Mouse (Mus musculus) hindbrain, embryonic 14.5 days (tissue): ENCODE data around the gene Vps52. TPM values are rescaled to one million over a fixed set of nuclear protein-coding genes. Genes with fewer than 3 reads are reported as not detected.
A peak's percentile ranks its signal among the peaks of the same experiment; 100 is the strongest.

Source experiments
- ATAC-seq: fragments of 200-750 bp; cut with Nextera tagmentation; 2 replicates; pipeline ENCODE4 v1.8.0; 2017; ENCODE audit warnings: moderate number of reproducible peaks, mild to moderate bottlenecking, moderate TSS enrichment, moderate library complexity; ENCODE audit not compliant: low FRiP score
- DNase-seq: peaks from one replicate; pipeline ENCODE4 v3.0.0-alpha.2; 2015; ENCODE audit warnings: low spot score
- H3K27ac ChIP-seq: fragments of 300-500 bp; sonication (generic); 2 replicates; pipeline ENCODE4 v1.5.1; 2014; ENCODE audit warnings: mild to moderate bottlenecking, moderate library complexity
- H3K27me3 ChIP-seq: fragments of 300-500 bp; sonication (generic); 2 replicates; pipeline ENCODE4 v1.6.1; 2014; ENCODE audit warnings: mild to moderate bottlenecking, low read length, mixed read lengths; ENCODE audit not compliant: control insufficient read depth, insufficient read depth
- H3K36me3 ChIP-seq: fragments of 300-500 bp; sonication (generic); replicated peaks from 2 replicates; pipeline ENCODE4 v1.6.1; 2014; ENCODE audit not compliant: control insufficient read depth, insufficient read depth
- H3K4me1 ChIP-seq: fragments of 300-500 bp; sonication (generic); replicated peaks from 2 replicates; pipeline ENCODE4 v1.6.1; 2014; ENCODE audit warnings: antibody characterized with exemption, low read length, mixed read lengths; ENCODE audit not compliant: control insufficient read depth, insufficient read depth
- H3K4me2 ChIP-seq: fragments of 300-500 bp; sonication (generic); replicated peaks from 2 replicates; pipeline ENCODE4 v1.6.1; 2014; ENCODE audit warnings: mild to moderate bottlenecking, moderate library complexity
- H3K4me3 ChIP-seq: fragments of 300-500 bp; sonication (generic); replicated peaks from 2 replicates; pipeline ENCODE4 v1.5.1; 2014; ENCODE audit warnings: mild to moderate bottlenecking, low read length
- H3K9ac ChIP-seq: fragments of 300-500 bp; sonication (generic); 2 replicates; pipeline ENCODE4 v1.6.1; 2014
- H3K9me3 ChIP-seq: fragments of 300-500 bp; sonication (generic); 2 replicates; pipeline ENCODE4 v1.6.1; 2016; ENCODE audit warnings: low read length; ENCODE audit not compliant: control insufficient read depth
- WGBS: fragments of 180-500 bp; shearing (Covaris S2); extraction: QIAGEN DNeasy Blood & Tissue Kit; methylation state at CpG from one replicate; pipeline ENCODE4 v1.1.7; 2014; 5-methylcytosine and 5-hydroxymethylcytosine counted together
- polyA plus RNA-seq: library from polyadenylated mRNA; unstranded; fragments of >200 nt; fragmentation: Nextera tagmentation; extraction: Ambion mirVana; gene quantifications from 2 replicates; pipeline ENCODE4 v1.2.1, GENCODE M21; 2014

Vps52 gene
- polyA plus RNA-seq, 1 experiment from 2014 or later = 56.0 TPM

DNA sequence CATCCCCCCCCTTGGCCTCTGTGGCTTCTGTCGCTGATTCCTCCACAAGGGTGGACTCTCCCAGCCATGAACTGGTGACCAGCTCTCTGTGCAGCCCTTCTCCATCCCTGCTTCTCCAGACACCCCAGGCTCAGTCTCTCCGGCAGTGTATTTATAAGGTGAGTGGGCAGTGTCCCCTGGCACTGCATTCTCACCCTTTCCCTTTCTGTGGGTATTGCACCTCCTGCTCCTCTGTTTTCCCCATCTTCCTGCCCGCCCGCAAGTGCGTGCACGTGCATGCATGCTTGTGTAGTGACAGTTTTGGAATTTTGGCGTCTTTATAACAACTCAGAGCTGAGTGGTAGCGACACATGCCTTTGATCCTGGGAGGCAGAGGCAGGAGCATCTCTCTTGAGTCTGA, 41.7 kb upstream of the Vps52 start:
- WGBS = 97% methylated on average over 8 of the region's 8 CpGs
- H3K36me3 ChIP-seq = peaks cover 42% of the 10 kb centered on the region
- DNase-seq (no peak), ATAC-seq (no peak)
- peaks cover 14% of the 10 kb centered on the region for H3K4me1 ChIP-seq
- no peaks in the 10 kb centered on the region for H3K9me3 ChIP-seq
- no peaks in the 10 kb centered on the region for H3K27me3 ChIP-seq
- H3K4me3 ChIP-seq = no peak overlapping the region
- no peak overlapping the region for H3K9ac ChIP-seq
- no peak overlapping the region for H3K27ac ChIP-seq
- no peak overlapping the region for H3K4me2 ChIP-seq

DNA sequence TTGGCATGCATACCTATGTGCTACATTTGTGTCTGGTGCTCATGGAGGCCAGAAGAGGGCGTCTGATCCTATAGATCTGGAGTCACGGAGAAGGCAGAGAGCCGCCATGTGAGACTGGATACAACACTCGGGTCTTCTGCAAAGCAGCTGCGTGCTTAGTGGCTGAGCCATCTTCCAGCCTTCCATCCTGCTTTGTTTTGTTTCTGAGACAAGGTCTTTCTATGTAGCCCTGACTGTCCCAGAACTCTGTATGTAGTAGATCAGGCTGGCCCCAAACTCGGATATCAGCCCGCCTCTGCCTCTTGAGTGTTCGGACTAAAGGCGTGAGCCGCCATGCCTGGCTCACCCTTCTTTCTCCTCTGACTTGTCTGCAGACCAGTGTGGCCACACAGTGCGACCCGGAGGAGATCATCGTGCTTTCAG, 40.6 kb upstream of the Vps52 start:
- H3K9ac ChIP-seq = no peak overlapping the region
- peak overlapping the region; percentile 64; the same call in 1 of the 2 replicates for H3K4me2 ChIP-seq
- no peaks in the 10 kb centered on the region; the same call in 1 of the 2 replicates for H3K27me3 ChIP-seq
- 74% methylated on average over 13 of the region's 13 CpGs for WGBS
- no peak for ATAC-seq
- peak overlapping the region; percentile 51; the same call in 1 of the 2 replicates for H3K4me3 ChIP-seq
- DNase-seq = no peak
- no peak overlapping the region for H3K27ac ChIP-seq
- peaks cover 42% of the 10 kb centered on the region for H3K36me3 ChIP-seq
- peaks cover 22% of the 10 kb centered on the region for H3K4me1 ChIP-seq
- H3K9me3 ChIP-seq = no peaks in the 10 kb centered on the region

DNA sequence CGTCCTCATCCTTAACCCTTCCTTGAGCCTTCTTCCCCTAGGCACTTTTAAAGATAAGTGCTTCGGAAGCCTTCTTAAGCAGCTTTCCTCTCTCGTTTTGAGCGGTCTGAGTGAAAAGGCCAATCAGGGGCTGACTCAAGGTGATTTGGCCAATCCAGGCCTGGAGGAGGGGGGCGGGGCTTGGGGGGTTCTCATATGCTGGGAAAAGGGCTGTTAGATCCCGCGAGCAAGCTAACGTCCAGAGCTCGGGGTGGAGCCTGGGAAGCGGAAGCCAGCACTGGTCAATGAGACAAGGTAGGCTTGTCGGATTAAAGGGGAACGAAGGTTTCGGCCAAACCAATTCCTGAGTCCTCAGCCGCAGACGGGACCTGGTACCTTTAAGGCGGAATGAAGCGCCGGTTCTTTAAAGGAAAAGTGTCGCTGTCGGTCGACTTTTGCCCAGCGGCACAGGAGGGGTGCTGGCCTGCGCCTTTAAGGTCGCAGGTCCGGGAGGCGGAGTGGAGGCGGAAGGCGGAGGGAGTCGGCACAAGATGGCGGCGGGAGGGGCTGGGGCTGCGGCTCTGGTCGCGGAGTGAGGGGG, 39.9 kb upstream of the Vps52 start, which contains the start of the genes Tapbp and Zbtb22:
TSS of gene Tapbp (plus strand) at position 229 of the 580 bp plus-strand sequence.
TSS of gene Zbtb22 (plus strand) at position 234 of the 580 bp plus-strand sequence.
- Histone ChIP-seq H3K9me3 (no peaks in the 10 kb centered on the region), H3K36me3 (peaks cover 40% of the 10 kb centered on the region), H3K27ac (peak within 1 kb of the TSS; percentile 82), H3K4me2 (peak within 1 kb of the TSS; percentile 64), H3K27me3 (no peaks in the 10 kb centered on the region; the same call in 1 of the 2 replicates), H3K9ac (peak within 1 kb of the TSS; percentile 61), H3K4me1 (peaks cover 23% of the 10 kb centered on the region), H3K4me3 (peak within 1 kb of the TSS; percentile 51)
- DNase-seq (peak; percentile 98), ATAC-seq (peak; percentile 93)
- under 1% methylated on average over 33 of the region's 34 CpGs for WGBS

DNA sequence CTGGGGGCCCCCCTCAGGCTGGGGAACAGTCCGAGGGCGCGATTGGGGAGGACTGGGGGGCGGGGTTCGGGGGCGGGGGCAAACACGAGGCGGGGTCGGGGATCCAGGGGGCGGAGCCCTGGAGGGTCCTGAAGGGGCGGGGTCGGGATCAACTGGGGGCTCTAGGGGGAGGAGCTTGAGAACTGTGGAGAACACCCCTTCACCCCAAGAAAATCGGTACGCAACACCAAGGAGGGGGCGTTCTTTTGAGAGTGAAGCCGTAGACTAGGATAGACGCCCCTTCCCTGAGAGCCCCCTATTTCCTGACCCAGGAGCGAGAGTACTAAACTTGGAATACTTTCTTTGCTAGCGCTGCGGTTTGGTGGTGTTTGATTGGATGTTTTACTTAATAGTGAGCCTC, 39.3 kb upstream of the Vps52 start:
- Histone ChIP-seq H3K9ac (peak overlapping the region; percentile 61), H3K4me3 (peak overlapping the region; percentile 51), H3K9me3 (no peaks in the 10 kb centered on the region), H3K4me2 (peak overlapping the region; percentile 64), H3K4me1 (peaks cover 23% of the 10 kb centered on the region), H3K36me3 (peaks cover 35% of the 10 kb centered on the region), H3K27me3 (no peaks in the 10 kb centered on the region; the same call in 1 of the 2 replicates), H3K27ac (peak overlapping the region; percentile 82)
- 2% methylated on average over 16 of the region's 20 CpGs for WGBS
- DNase-seq (peak; percentile 61), ATAC-seq (peak; percentile 18)

DNA sequence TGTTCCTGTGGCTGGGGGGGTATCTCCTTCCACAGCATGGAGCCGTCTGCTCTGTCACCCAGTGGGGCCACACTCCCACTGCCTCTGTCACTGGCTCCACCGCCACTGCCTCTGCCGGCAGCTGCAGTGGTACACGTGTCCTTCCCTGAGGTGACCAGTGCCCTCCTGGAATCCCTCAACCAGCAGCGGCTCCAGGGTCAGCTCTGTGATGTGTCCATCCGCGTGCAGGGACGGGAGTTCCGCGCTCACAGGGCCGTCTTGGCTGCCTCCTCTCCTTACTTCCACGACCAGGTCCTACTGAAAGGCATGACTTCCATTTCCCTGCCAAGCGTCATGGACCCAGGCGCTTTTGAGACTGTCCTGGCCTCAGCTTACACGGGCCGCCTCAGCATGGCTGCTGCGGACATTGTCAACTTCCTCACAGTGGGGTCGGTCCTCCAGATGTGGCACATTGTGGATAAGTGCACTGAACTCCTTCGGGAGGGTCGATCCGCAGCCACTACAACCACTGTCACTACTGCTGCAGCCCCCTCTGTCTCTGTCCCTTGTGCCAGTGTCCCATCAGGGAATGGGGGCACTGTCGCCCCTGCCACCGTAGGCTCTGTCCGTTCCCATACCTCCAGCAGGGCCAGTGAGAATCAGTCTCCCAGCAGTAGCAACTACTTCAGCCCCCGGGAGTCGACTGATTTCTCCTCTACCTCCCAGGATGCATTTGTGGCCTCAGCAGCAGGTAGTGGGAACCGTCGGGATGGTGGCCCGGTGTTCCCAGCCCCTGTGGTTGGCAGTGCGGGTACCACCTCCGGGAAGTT, 38.6 kb upstream of the Vps52 start:
- no peaks in the 10 kb centered on the region; the same call in 1 of the 2 replicates for H3K27me3 ChIP-seq
- ATAC-seq (no peak), DNase-seq (no peak)
- H3K4me2 ChIP-seq = peak overlapping the region; percentile 64
- no peaks in the 10 kb centered on the region for H3K9me3 ChIP-seq
- 76% methylated on average over 31 of the region's 31 CpGs for WGBS
- peaks cover 23% of the 10 kb centered on the region for H3K4me1 ChIP-seq
- H3K27ac ChIP-seq = 0 out of 2 replicates have a peak overlapping the region, but pooled peaks have one; percentile 82
- peak overlapping the region; percentile 61 for H3K9ac ChIP-seq
- H3K4me3 ChIP-seq = peak overlapping the region; percentile 51
- H3K36me3 ChIP-seq = peaks cover 27% of the 10 kb centered on the region

DNA sequence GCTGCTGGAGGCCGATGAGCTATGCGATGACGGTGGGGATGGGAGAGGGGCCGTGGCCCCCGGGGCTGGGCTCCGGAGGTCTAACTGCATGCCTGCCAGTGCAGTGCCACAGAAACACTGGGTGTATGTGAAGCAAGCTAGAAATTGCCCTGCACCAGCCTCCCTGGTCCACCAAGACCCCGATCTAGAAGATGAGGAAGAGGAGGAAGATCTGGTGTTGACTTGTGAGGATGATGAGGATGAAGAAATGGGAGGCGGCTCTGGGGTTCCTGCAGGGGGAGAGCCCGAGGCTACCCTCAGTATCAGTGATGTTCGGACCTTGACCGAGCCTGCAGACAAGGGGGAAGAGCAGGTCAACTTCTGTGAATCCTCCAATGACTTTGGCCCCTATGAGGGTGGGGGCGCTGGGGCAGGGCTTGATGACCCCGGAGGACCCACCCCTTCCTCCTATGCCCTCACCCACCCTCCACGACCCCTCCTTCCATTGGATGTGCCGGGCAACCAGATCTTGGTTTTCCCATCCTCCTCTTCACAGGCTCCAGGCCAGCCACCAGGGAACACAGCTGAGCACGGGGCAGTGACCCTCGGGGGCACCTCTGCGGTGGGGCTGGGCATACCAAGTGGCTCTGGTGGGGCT, 37.8 kb upstream of the Vps52 start:
- H3K27ac ChIP-seq = no peak overlapping the region
- 84% methylated on average over 18 of the region's 18 CpGs for WGBS
- H3K4me1 ChIP-seq = peaks cover 23% of the 10 kb centered on the region
- no peak for DNase-seq
- no peak overlapping the region for H3K9ac ChIP-seq
- no peaks in the 10 kb centered on the region for H3K9me3 ChIP-seq
- H3K4me3 ChIP-seq = no peak overlapping the region
- no peaks in the 10 kb centered on the region; the same call in 1 of the 2 replicates for H3K27me3 ChIP-seq
- no peak for ATAC-seq
- peaks cover 21% of the 10 kb centered on the region for H3K36me3 ChIP-seq
- H3K4me2 ChIP-seq = peak overlapping the region; percentile 74; the same call in 1 of the 2 replicates

DNA sequence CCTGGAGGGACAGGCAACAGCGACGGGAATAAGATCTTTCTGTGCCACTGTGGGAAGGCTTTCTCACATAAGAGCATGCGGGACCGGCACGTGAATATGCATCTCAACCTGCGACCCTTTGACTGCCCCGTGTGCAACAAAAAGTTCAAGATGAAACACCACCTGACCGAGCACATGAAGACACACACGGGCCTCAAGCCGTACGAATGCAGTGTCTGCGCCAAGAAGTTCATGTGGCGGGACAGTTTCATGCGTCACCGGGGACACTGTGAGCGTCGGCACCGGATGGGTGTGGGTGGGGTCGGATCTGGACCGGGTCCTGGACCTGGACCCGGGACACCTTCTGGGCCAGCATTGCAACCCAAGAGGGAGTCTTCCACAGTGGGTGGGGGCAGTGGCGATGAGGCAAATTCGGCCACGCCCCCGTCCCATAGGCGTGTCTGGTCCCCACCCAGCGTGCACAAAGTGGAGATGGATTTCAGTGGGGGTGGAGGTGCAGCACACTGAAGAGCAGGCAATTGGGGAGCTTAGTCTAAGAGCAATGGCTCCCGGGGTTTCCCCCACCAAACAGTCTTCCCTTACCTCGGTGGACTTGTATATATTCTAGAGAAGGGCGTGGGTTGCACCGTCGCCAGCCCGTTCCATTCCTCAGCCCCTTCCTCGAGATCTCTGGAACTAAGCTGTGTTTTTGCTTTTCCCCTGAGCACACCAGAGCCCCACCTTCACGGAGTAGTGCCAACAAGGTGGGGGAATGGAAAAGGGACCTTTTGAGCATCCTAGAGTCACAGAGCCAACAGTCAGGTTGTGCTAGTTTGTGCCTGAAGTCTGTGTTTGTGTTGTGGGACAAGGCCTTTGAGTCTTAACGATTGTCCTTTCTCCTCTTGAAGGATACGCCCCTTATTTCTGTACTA, 37.1 kb upstream of the Vps52 start:
- peak overlapping the region; percentile 74 for H3K4me2 ChIP-seq
- H3K9me3 ChIP-seq = no peaks in the 10 kb centered on the region
- WGBS = 60% methylated on average over 37 of the region's 37 CpGs
- H3K27me3 ChIP-seq = no peaks in the 10 kb centered on the region; the same call in 1 of the 2 replicates
- H3K4me3 ChIP-seq = peak overlapping the region; percentile 34; the same call in 1 of the 2 replicates
- peaks cover 23% of the 10 kb centered on the region for H3K4me1 ChIP-seq
- H3K9ac ChIP-seq = 0 out of 2 replicates have a peak overlapping the region, but pooled peaks have one; percentile 52
- peaks cover 15% of the 10 kb centered on the region for H3K36me3 ChIP-seq
- DNase-seq (no peak), ATAC-seq (no peak)
- no peak overlapping the region for H3K27ac ChIP-seq
